Mouse (Mus musculus): ENCODE measurements around the gene Nr2f2.
A peak's percentile ranks its signal among the peaks of the same experiment; 100 is the strongest.

Gene Nr2f2

DNA sequence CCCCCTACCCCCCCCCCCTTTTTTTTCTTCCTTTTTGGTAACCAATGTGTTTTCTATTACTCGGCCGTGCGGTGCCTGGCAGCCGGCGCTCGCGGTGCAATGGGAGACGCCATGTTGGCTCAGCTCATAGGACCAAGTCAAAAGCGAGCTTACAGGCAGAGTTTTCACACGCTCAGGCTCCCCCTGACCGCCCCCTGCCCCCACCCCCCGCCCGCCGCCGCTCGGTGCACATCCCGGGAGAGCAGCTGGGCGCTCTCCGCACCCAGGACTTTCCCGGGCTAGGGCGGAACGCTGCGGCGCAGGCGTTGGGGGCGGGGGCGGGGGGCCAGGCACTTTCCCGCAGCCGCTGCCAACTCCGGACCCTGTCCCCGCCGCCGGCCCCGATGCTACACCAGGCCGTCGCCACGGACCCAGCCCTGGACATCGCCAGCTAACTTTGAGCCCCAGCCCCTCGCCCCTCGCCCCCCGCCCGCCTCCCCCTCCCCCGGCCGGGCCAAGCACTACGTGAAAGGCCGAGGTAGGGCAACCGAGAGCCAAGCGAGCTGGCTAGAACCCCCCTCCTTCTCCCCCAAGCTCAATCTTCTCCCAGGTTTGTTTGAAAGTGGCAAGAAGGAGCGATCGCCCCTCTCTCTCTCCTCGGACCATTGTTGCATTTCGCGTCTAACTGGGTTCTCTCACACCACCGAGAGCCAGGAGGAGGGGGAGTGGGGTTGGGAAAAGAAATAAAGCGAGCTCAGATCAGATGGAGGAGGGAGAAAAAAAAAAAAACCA lies 15.6 kb downstream of the Nr2f2 start:
- DNase-seq (ENCODE audit: low spot score), result peak; percentile 11

GRCm38 (mm10) chr7:70349981-70350670 lies 16.4 kb downstream of the Nr2f2 start:
- DNase-seq (ENCODE audit: low spot score), result no peak

- no peak for DNase-seq (ENCODE audit: low spot score)
These were observed 17.4 kb downstream of the Nr2f2 start for GRCm38 (mm10) chr7:70348977-70349615.

- no peak for DNase-seq (ENCODE audit: low spot score)
These were observed 18.2 kb downstream of the Nr2f2 start for GRCm38 (mm10) chr7:70348064-70348976.

DNA sequence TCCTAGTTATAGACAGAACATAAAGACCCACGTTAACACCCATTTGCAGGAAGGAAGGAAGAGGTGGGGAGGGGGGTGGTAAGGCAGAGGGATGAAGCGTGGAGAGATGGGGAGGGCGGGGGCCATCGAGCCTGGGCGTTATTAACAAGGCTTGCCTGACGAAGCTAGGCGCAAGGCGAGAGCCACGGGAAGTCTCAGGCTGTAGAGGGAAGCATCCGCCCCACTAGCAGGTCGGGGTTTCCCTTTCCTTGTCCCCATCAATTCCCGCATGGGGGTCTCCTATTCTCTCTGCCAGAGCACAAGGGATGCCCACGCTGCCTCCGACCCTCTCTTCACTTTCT lies 18.9 kb downstream of the Nr2f2 start:
- DNase-seq (ENCODE audit: low spot score), result no peak

DNA sequence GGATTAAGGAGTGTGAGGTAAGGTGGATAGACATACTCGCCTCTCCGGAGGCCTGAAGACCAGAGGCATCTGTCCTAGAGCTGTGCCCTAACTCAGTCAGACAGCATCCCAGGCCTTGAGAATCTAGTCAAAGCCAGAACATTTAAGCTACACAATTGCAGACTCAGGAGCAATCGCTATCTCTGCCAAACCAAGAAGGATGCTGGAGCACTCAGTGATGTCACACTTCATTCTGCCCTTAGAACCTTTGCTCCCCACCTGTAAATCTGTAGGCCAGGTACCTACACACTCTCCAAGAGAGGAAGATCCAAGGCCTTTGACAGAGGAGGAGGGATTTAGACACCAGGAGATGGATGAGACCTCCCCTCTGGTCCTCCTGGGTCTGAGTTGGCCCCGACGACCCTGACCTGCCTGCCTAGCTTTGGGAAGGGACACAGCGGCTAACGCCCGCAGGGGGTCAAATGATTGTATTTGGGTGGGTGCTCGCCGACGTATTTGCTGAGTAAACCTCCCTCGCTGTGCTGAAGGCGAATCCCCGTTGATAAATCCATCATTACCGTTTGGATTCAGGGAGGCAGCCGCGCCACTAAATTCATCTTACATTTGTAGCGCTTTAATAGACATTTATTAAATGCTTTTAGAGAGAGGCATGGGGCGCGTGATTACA lies 19.5 kb downstream of the Nr2f2 start:
- DNase-seq (ENCODE audit: low spot score), result no peak

- peak; percentile 76 for DNase-seq (ENCODE audit: low spot score)
These were observed 20.5 kb downstream of the Nr2f2 start for GRCm38 (mm10) chr7:70346010-70346536.

DNA sequence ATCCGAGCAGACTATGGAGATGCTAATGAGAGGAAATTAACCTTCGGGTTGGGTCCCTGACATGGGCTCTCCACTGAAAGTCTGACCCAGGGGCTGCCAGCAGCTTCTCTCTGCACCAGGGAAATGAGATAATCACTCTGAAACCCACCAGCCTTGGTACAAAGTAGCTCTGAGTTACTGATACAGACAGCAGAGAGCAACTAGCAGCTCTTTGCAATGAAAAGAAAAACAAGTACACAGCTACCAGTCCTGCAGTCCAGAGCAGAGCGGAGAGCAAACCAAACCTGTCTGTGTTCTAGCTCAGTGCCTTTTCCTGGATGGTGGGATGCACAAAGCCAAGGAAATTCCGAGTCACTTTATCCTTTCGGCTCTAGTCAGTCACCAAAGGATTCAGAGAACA lies 23.1 kb downstream of the Nr2f2 start:
- DNase-seq (ENCODE audit: low spot score), result no peak

GRCm38 (mm10) chr7:70342771-70343170 lies 23.8 kb downstream of the Nr2f2 start:
- DNase-seq (ENCODE audit: low spot score), result no peak

DNA sequence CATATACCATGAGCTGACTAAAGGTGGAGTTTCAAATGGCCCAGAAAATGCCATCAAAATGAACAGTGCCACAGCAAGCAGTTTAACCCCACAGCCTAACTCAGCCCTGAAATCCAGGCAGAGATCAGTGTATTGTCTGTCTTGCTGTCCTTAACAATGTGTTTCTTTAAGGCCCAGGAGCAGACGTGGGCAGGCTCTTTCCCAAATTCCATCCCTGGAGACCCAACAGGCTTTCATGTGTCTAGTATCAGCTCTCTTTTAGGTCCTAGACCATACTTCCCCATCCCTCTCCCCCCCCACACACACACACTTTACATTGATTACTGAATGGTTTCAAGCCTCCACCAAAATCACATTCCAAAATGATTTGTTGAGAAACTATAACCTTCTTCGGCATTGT lies 24.5 kb downstream of the Nr2f2 start:
- no peak for DNase-seq (ENCODE audit: low spot score)

DNA sequence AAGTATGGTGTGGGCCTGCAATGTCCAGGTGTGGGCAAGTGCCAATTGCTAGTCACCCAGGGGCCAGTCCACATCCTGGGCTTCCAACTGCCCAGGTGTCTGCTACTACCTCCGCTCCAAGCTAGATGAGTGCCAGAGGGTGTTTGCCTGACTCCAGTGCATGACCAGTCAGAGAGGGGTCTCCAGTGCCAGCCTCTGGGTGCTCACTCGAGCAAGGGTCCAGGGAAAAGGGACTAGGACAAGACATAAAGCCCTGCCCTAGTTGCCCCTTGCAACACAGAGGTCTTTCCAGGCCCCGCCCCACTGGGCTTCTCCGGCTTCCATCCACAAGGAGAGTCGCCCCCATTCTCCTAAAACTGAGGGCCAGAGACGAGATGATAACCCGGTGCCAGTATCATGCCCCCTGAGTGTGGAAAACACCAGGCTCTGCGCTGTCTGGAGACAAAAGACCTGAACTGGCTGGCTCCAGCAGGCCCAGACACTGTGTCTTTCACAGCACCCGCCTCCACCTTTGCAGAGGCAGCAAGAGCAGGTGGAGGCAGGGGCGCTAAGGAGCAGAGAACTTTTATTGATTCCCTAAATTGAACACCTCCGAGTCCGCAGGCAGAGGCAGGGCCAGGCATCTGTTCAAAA lies 26.4 kb downstream of the Nr2f2 start:
- no peak for DNase-seq (ENCODE audit: low spot score)

GRCm38 (mm10) chr7:70338265-70338640 lies 28.3 kb downstream of the Nr2f2 start:
- no peak for DNase-seq (ENCODE audit: low spot score)

DNA sequence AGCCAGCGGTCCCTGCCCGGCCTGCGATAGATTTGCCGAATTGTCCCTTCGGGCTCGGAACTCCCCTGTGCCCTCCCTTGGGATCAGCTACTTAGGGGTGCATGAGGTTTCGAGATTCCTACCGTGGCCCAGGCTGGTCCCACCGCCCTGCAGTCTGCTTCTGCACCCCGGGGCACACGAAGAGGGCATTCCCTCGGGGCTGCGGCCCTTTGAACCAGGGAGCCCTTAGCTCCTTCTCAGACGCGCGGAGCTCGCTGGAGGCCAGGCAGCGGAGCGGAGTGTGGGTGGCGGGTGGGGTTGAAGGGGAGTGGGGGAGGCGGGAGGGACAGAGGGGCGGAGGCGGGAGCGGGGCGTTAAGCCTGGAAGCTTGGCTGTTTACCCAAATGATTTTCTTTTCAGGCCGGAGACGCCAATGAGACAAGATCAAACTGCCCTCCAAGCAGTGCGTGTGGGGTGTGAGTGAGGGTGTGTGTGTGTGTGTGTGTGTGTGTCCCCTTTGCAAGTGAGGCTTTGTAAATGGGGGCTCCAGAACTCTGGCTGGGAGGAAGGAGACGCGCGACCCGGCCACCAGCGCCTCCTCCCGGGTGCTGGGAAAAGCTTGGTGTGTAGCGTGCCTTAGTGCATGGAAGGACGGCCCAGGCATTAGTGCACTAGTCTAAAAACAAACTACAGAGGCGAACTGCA lies 28.8 kb downstream of the Nr2f2 start:
- DNase-seq (ENCODE audit: low spot score), result no peak

DNA sequence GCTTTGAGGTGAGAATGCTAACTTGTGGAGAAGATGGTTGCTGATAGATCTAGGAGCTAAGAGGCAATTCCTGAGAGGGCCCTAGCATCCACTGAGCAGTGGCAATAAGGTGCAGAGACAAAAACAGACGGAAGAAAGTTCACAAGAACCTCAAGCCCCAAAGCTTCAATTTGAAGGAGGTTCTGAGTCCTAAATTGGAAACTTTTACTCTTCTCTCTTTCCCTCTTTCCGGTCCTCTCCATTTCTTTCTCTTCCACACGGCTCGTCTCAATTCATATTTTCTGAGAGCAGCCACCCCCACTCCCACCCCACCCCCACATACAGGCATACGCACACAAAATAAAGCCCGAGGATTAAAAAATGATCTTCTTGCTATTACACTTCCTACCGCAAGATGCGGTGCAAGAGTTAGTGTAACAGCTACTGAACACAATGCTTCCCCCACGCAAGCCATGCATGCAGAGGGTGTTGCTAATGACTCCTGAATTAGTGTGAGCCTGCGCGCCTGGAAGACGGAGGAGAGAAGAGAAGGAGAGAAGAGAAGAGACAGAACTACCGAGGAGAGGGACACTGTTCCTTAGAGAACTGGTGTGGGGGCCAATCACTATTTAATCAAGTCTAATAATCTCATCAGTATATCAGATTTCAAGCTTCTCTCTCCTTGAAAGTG lies 29.8 kb downstream of the Nr2f2 start:
- DNase-seq (ENCODE audit: low spot score), result no peak

DNA sequence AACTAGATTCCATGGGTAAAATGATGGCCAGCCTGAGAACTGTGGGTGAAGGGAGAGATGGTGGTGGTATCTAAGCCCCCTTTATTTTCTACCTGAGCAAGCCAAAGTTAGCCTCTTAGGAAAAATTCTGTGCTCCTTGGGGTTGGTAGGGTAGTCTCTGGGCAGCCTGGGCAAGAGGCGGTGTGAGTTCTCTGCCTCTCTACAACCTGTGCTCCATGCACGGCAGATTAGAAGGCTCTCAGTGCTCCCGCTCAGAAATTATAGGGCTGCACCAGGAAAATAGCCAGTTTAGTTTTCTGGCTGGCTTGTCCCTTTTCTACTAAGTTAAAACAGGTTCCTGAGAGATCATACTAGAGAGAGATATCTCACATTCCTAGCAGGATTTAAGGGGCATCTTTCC lies 30.4 kb downstream of the Nr2f2 start:
- no peak for DNase-seq (ENCODE audit: low spot score)

GRCm38 (mm10) chr7:70335411-70335810 lies 31.1 kb downstream of the Nr2f2 start:
- DNase-seq (ENCODE audit: low spot score), result no peak

- DNase-seq (ENCODE audit: low spot score), result no peak
These were observed 31.7 kb downstream of the Nr2f2 start for GRCm38 (mm10) chr7:70334836-70335235.

GRCm38 (mm10) chr7:70333851-70334250 lies 32.7 kb downstream of the Nr2f2 start:
- no peak for DNase-seq (ENCODE audit: low spot score)

DNA sequence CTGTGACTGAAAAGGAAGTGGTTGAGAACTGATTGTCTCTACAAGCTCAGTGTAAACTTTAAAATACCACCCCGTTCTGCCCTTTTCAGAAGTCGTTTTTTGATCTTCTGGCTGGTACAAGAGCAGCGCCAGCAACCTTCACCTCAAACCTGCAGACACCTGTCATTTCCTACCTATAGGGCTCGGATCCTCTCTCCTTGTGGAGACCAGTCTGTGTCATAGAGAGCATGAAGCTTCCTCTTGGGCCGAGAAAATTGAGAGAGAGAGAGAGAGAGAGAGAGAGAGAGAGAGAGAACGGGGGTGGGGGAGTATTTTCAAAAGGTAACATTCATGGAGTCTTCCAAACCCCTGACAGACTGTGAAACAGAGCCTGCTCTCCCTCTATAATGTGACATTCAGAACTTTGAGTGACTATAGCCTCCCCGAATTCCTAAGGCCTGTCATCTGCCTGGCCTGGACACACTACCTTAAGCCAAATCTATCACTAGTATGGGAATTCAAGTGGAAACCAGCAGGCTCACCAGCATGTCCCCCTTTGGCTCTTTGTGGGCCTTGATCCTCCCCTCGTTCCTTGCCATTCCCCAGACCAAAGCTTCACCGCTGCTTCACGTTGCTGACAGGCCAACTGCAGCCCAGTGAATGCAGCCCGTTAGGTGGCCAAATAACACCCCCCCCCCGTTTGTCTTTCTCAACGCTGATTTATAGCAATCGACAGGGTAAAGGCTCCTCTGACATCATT lies 33.4 kb downstream of the Nr2f2 start:
- no peak for DNase-seq (ENCODE audit: low spot score)
